Mouse (Mus musculus): ENCODE measurements at regions not wholly inside any gene's neighbourhood (a gene's known extent, or its start where the extent isn't known, plus 50 kb on each side); places are given as distances from the start of the nearest gene placed in this dataset.
A peak's percentile ranks its signal among the peaks of the same experiment; 100 is the strongest.

- peak; percentile 23 for DNase-seq (ENCODE audit: low spot score)
- Histone ChIP-seq H3K9ac (ENCODE audit: low read depth, low read length) (no peak overlapping the region), H3K9me3 (ENCODE audit: control insufficient read depth, low read length) (no peaks in the 10 kb centered on the region), H3K4me1 (ENCODE audit: control insufficient read depth, insufficient read depth, low read length) (no peaks in the 10 kb centered on the region), H3K27ac (replicated peaks; ENCODE audit: low read depth, low read length) (no peak overlapping the region), H3K36me3 (ENCODE audit: control insufficient read depth, insufficient read depth, low read length) (no peaks in the 10 kb centered on the region), H3K4me3 (ENCODE audit: low read depth, low read length) (no peak overlapping the region), H3K27me3 (replicated peaks; ENCODE audit: control insufficient read depth, insufficient read depth, low read length) (no peaks in the 10 kb centered on the region), H3K4me2 (ENCODE audit: low read depth, low read length) (no peak overlapping the region)
- 33% methylated on average over 3 of the region's 3 CpGs for WGBS
- ATAC-seq (ENCODE audit: low read depth): peak; percentile 41; the same call in 1 of the 2 replicates
Measured at GRCm38 (mm10) chr4:131128646-131129045, 184.5 kb downstream of the Matn1 start.

- WGBS: 57% methylated on average over 1 of the region's 1 CpGs
- Histone ChIP-seq H3K9me3 (ENCODE audit: control insufficient read depth, low read length) (no peaks in the 10 kb centered on the region), H3K36me3 (ENCODE audit: control insufficient read depth, insufficient read depth, low read length) (no peaks in the 10 kb centered on the region), H3K9ac (ENCODE audit: low read depth, low read length) (no peak overlapping the region), H3K4me2 (ENCODE audit: low read depth, low read length) (no peak overlapping the region), H3K27me3 (replicated peaks; ENCODE audit: control insufficient read depth, insufficient read depth, low read length) (no peaks in the 10 kb centered on the region), H3K4me3 (ENCODE audit: low read depth, low read length) (no peak overlapping the region), H3K4me1 (ENCODE audit: control insufficient read depth, insufficient read depth, low read length) (no peaks in the 10 kb centered on the region), H3K27ac (replicated peaks; ENCODE audit: low read depth, low read length) (no peak overlapping the region)
- DNase-seq (ENCODE audit: low spot score): no peak
- no peak for ATAC-seq (ENCODE audit: low read depth)
Measured at GRCm38 (mm10) chr4:131132201-131132600, 188.0 kb downstream of the Matn1 start.

- no peaks in the 10 kb centered on the region for H3K9me3 ChIP-seq (ENCODE audit: control insufficient read depth, low read length)
- no peaks in the 10 kb centered on the region for H3K36me3 ChIP-seq (ENCODE audit: control insufficient read depth, insufficient read depth, low read length)
- H3K27me3 ChIP-seq (replicated peaks; ENCODE audit: control insufficient read depth, insufficient read depth, low read length): no peaks in the 10 kb centered on the region
- DNase-seq (ENCODE audit: low spot score) (no peak), ATAC-seq (ENCODE audit: low read depth) (no peak)
- H3K4me3 ChIP-seq (ENCODE audit: low read depth, low read length): no peak overlapping the region
- H3K4me2 ChIP-seq (ENCODE audit: low read depth, low read length): no peak overlapping the region
- no peaks in the 10 kb centered on the region for H3K4me1 ChIP-seq (ENCODE audit: control insufficient read depth, insufficient read depth, low read length)
- H3K9ac ChIP-seq (ENCODE audit: low read depth, low read length): no peak overlapping the region
- 59% methylated on average over 9 of the region's 9 CpGs for WGBS
- H3K27ac ChIP-seq (replicated peaks; ENCODE audit: low read depth, low read length): no peak overlapping the region
Measured at GRCm38 (mm10) chr4:131132781-131133180, 188.6 kb downstream of the Matn1 start.

DNA sequence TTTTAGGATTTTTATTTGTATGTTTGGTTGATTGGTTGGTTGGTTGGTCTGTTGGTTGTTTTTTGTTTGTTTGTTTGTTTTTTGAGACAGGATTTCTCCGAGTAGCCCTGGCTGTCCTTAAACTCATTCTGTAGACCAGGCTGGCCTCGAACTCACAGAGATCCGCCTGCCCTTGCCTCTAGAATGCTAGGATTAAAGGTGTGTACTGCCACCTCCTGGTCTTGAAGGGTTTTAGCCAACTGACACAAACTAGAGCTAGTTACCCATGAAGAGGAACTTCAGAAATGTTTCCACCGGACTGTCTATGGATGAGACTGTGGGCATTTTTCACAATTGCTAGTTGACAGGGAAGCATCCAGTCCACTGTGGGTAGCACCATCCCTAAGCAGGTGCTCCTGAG, 191.7 kb downstream of the Matn1 start:
- Histone ChIP-seq H3K4me1 (ENCODE audit: control insufficient read depth, insufficient read depth, low read length) (no peaks in the 10 kb centered on the region), H3K4me2 (ENCODE audit: low read depth, low read length) (no peak overlapping the region), H3K36me3 (ENCODE audit: control insufficient read depth, insufficient read depth, low read length) (no peaks in the 10 kb centered on the region), H3K27ac (replicated peaks; ENCODE audit: low read depth, low read length) (no peak overlapping the region), H3K9me3 (ENCODE audit: control insufficient read depth, low read length) (no peaks in the 10 kb centered on the region), H3K4me3 (ENCODE audit: low read depth, low read length) (no peak overlapping the region), H3K9ac (ENCODE audit: low read depth, low read length) (no peak overlapping the region), H3K27me3 (replicated peaks; ENCODE audit: control insufficient read depth, insufficient read depth, low read length) (no peaks in the 10 kb centered on the region)
- WGBS: 76% methylated on average over 4 of the region's 4 CpGs
- ATAC-seq (ENCODE audit: low read depth) (no peak), DNase-seq (ENCODE audit: low spot score) (no peak)

- no peak for DNase-seq (ENCODE audit: low spot score)
- Histone ChIP-seq H3K27me3 (replicated peaks; ENCODE audit: control insufficient read depth, insufficient read depth, low read length) (no peaks in the 10 kb centered on the region), H3K4me2 (ENCODE audit: low read depth, low read length) (no peak overlapping the region), H3K4me1 (ENCODE audit: control insufficient read depth, insufficient read depth, low read length) (no peaks in the 10 kb centered on the region), H3K9me3 (ENCODE audit: control insufficient read depth, low read length) (no peaks in the 10 kb centered on the region), H3K4me3 (ENCODE audit: low read depth, low read length) (no peak overlapping the region), H3K27ac (replicated peaks; ENCODE audit: low read depth, low read length) (no peak overlapping the region), H3K36me3 (ENCODE audit: control insufficient read depth, insufficient read depth, low read length) (no peaks in the 10 kb centered on the region), H3K9ac (ENCODE audit: low read depth, low read length) (no peak overlapping the region)
- WGBS: 72% methylated on average over 13 of the region's 13 CpGs
- ATAC-seq (ENCODE audit: low read depth): no peak
Measured at GRCm38 (mm10) chr4:131138891-131139290, 194.7 kb downstream of the Matn1 start.

DNA sequence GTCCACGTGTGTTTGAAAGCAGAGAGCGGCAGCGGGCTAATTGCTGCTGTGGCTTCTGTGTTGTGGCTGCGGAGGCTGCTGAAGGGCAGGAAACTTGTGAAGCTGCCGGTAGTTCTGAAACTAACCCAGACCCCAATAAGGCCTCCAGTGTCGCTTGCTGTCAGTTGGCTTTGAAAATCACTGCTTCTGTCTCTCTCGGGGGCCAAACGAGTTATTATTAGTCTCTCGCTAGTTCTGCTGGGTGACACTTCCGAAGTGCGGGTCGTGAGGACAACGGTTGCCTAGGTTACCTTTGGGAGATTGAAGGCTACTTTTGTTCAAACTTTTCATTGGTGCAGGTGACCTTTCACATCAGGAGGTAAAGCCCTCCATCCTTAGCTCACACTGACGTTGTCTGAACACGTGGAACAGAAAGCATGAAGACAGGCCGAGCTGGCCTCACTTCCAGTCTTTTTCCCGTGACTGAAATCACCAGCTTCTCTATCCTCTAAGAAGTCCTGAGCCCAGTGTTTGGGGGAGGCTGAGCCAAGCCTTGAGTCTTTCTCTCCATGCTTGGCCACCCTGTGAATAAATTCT, 197.8 kb downstream of the Matn1 start:
- no peak for DNase-seq (ENCODE audit: low spot score)
- H3K4me3 ChIP-seq (ENCODE audit: low read depth, low read length): no peak overlapping the region
- H3K27ac ChIP-seq (replicated peaks; ENCODE audit: low read depth, low read length): no peak overlapping the region
- 65% methylated on average over 17 of the region's 17 CpGs for WGBS
- no peak for ATAC-seq (ENCODE audit: low read depth)
- H3K4me1 ChIP-seq (ENCODE audit: control insufficient read depth, insufficient read depth, low read length): no peaks in the 10 kb centered on the region
- H3K9ac ChIP-seq (ENCODE audit: low read depth, low read length): no peak overlapping the region
- no peak overlapping the region for H3K4me2 ChIP-seq (ENCODE audit: low read depth, low read length)
- H3K9me3 ChIP-seq (ENCODE audit: control insufficient read depth, low read length): 0 out of 2 replicates have a peak, but pooled peaks cover 5% of the 10 kb centered on the region
- H3K36me3 ChIP-seq (ENCODE audit: control insufficient read depth, insufficient read depth, low read length): no peaks in the 10 kb centered on the region
- H3K27me3 ChIP-seq (replicated peaks; ENCODE audit: control insufficient read depth, insufficient read depth, low read length): no peaks in the 10 kb centered on the region

- no peak overlapping the region for H3K4me3 ChIP-seq (ENCODE audit: low read depth, low read length)
- H3K27me3 ChIP-seq (replicated peaks; ENCODE audit: control insufficient read depth, insufficient read depth, low read length): 0 out of 2 replicates have a peak, but pooled peaks cover 2% of the 10 kb centered on the region
- H3K36me3 ChIP-seq (ENCODE audit: control insufficient read depth, insufficient read depth, low read length): no peaks in the 10 kb centered on the region
- H3K4me2 ChIP-seq (ENCODE audit: low read depth, low read length): no peak overlapping the region
- WGBS: 71% methylated on average over 1 of the region's 1 CpGs
- H3K4me1 ChIP-seq (ENCODE audit: control insufficient read depth, insufficient read depth, low read length): no peaks in the 10 kb centered on the region
- ATAC-seq (ENCODE audit: low read depth) (no peak), DNase-seq (ENCODE audit: low spot score) (no peak)
- 0 out of 2 replicates have a peak, but pooled peaks cover 5% of the 10 kb centered on the region for H3K9me3 ChIP-seq (ENCODE audit: control insufficient read depth, low read length)
- no peak overlapping the region for H3K9ac ChIP-seq (ENCODE audit: low read depth, low read length)
- no peak overlapping the region for H3K27ac ChIP-seq (replicated peaks; ENCODE audit: low read depth, low read length)
Measured at GRCm38 (mm10) chr4:131145507-131145906, 201.3 kb downstream of the Matn1 start.

DNA sequence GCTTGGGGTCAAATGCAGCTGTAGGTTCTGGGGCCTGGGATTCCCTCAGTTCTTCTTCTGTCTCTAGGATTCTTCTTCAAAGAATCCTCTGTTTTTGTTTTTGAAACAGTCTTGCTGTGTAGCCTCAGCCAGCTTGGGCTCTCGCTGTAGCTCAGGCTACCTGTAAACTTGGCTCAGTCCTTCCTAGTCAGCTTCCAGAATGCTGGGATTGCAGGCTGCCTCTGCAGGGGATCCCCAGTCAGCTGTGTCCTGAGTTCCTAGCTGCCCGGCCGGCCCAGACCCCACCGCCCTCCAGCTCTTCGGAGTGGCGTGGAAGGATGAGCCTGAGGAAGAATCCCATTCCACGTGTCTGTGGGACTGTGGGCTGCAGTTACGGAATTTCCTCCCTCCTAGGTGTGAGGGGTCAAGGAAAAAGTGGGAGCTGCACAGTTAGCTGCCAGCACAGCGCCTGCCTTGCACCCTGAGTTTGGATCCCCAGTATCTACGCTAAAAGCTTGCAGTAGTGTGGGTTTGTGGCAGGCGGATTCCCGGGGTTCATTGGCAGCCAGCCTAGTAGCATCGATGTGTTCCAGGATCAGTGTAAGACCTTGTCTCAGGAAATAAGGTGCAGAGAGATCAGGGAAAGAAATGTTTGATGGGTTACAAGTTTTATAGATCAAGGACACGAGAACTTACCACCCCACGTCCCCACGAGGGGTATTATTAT, 204.0 kb downstream of the Matn1 start:
- H3K27me3 ChIP-seq (replicated peaks; ENCODE audit: control insufficient read depth, insufficient read depth, low read length): 0 out of 2 replicates have a peak, but pooled peaks cover 2% of the 10 kb centered on the region
- no peaks in the 10 kb centered on the region for H3K4me1 ChIP-seq (ENCODE audit: control insufficient read depth, insufficient read depth, low read length)
- H3K27ac ChIP-seq (replicated peaks; ENCODE audit: low read depth, low read length): no peak overlapping the region
- no peak overlapping the region for H3K9ac ChIP-seq (ENCODE audit: low read depth, low read length)
- 54% methylated on average over 16 of the region's 16 CpGs for WGBS
- ATAC-seq (ENCODE audit: low read depth) (no peak), DNase-seq (ENCODE audit: low spot score) (no peak)
- no peak overlapping the region for H3K4me2 ChIP-seq (ENCODE audit: low read depth, low read length)
- H3K9me3 ChIP-seq (ENCODE audit: control insufficient read depth, low read length): 0 out of 2 replicates have a peak, but pooled peaks cover 5% of the 10 kb centered on the region
- no peak overlapping the region for H3K4me3 ChIP-seq (ENCODE audit: low read depth, low read length)
- no peaks in the 10 kb centered on the region for H3K36me3 ChIP-seq (ENCODE audit: control insufficient read depth, insufficient read depth, low read length)

DNA sequence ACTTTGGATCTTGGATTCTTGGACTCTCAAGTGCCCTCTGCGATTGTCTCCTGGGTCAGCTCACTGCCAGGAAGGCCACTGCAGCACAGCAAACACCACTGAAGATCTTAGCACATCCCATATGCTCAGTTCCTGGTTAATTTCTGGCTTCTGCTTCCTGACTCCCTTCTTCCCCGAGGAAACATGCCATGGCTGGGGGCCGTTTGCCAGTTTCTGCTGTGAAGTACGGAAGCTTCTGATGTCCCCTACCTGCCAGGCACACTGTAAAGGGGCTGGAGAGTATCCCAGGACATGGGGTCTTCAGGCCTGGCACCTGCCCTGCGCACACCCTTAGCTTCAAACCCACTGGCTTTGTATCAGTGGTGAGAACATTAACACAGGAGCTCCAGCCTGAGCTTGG, 205.3 kb downstream of the Matn1 start:
- Histone ChIP-seq H3K4me3 (ENCODE audit: low read depth, low read length) (no peak overlapping the region), H3K4me2 (ENCODE audit: low read depth, low read length) (no peak overlapping the region), H3K9ac (ENCODE audit: low read depth, low read length) (no peak overlapping the region), H3K27ac (replicated peaks; ENCODE audit: low read depth, low read length) (no peak overlapping the region), H3K9me3 (ENCODE audit: control insufficient read depth, low read length) (0 out of 2 replicates have a peak, but pooled peaks cover 5% of the 10 kb centered on the region), H3K27me3 (replicated peaks; ENCODE audit: control insufficient read depth, insufficient read depth, low read length) (0 out of 2 replicates have a peak, but pooled peaks cover 2% of the 10 kb centered on the region), H3K36me3 (ENCODE audit: control insufficient read depth, insufficient read depth, low read length) (no peaks in the 10 kb centered on the region), H3K4me1 (ENCODE audit: control insufficient read depth, insufficient read depth, low read length) (no peaks in the 10 kb centered on the region)
- no peak for DNase-seq (ENCODE audit: low spot score)
- WGBS: 76% methylated on average over 5 of the region's 5 CpGs
- ATAC-seq (ENCODE audit: low read depth): no peak

Measured in embryonic facial prominence, embryonic 14.5 days (tissue).